Mouse (Mus musculus): ENCODE measurements at regions not wholly inside any gene's neighbourhood (a gene's known extent, or its start where the extent isn't known, plus 50 kb on each side); places are given as distances from the start of the nearest gene placed in this dataset.

- TF ChIP-seq POLR2A (IDR thresholded peaks at IDR 0.05; ENCODE audit: low read depth, low read length) (no peak), NELFE (IDR thresholded peaks at IDR 0.05; ENCODE audit: low read depth, low read length) (no peak), ZMIZ1 (IDR thresholded peaks at IDR 0.05; ENCODE audit: low read depth, low read length) (no peak), IRF4 (IDR thresholded peaks at IDR 0.05; ENCODE audit: low read depth, low read length) (no peak), ZKSCAN1 (IDR thresholded peaks at IDR 0.05; ENCODE audit: borderline replicate concordance, low read depth, low read length) (no peak), MAX (IDR thresholded peaks at IDR 0.05; ENCODE audit: low read length) (no peak), POLR2AphosphoS2 (IDR thresholded peaks at IDR 0.05; ENCODE audit: low read depth, low read length) (no peak), TCF12 (IDR thresholded peaks at IDR 0.05; ENCODE audit: low read depth, low read length) (no peak), UBTF (IDR thresholded peaks at IDR 0.05; ENCODE audit: low read depth, low read length) (no peak), ELF1 (IDR thresholded peaks at IDR 0.05; ENCODE audit: low read depth, low read length) (no peak), ETS1 (conservative IDR thresholded peaks at IDR 0.05; ENCODE audit: low read depth, low read length) (no peak), PAX5 (IDR thresholded peaks at IDR 0.05; ENCODE audit: low read length) (no peak)
- H3K36me3 ChIP-seq (replicated peaks in 1 of 2; ENCODE audit: control insufficient read depth in 1 of 2, insufficient read depth in 1 of 2, low read length in 1 of 2), result no peaks in the 10 kb centered on the region
- dilution Hi-C loops (cut with MboI; ENCODE audit: extremely low pct_ligation_motif_present, extremely low pct_unique_long_range_greater_than_20kb, low sequenced_read_pairs) (no loop called here), in situ Hi-C loops (cut with MboI; ENCODE audit: low pct_ligation_motif_present, low pct_unique_long_range_greater_than_20kb, low sequenced_read_pairs) (no loop called here)
- H3K4me1 ChIP-seq (ENCODE audit: control insufficient read depth in 1 of 2, insufficient read depth in 2 of 2), result no peaks in the 10 kb centered on the region
- H3K4me2 ChIP-seq (ENCODE audit: insufficient read depth, low read depth, poor library complexity, severe bottlenecking), result no peak overlapping the region
- no peak overlapping the region for H3K9ac ChIP-seq (ENCODE audit: insufficient read depth, low read depth)
- no peak overlapping the region for H3K27ac ChIP-seq (ENCODE audit: insufficient read depth, low read depth)
- no peaks in the 10 kb centered on the region for H3K79me2 ChIP-seq (replicated peaks; ENCODE audit: control insufficient read depth, extremely low read depth, insufficient read depth, poor library complexity, severe bottlenecking)
- no peak overlapping the region for H3K4me3 ChIP-seq (replicated peaks in 1 of 3; ENCODE audit: low read depth in 2 of 3, low read length in 2 of 3, poor library complexity in 1 of 3)
- H3K9me3 ChIP-seq (replicated peaks; ENCODE audit: low read length), result peaks cover 13% of the 10 kb centered on the region
- no peak for DNase-seq (ENCODE audit: extremely low read depth)
- no peaks in the 10 kb centered on the region for H3K27me3 ChIP-seq (replicated peaks)
These were observed 582.7 kb upstream of the Sema6d start for GRCm38 (mm10) chr2:123507095-123507494.

- dilution Hi-C loops (cut with MboI; ENCODE audit: extremely low pct_ligation_motif_present, extremely low pct_unique_long_range_greater_than_20kb, low sequenced_read_pairs) (no loop called here), in situ Hi-C loops (cut with MboI; ENCODE audit: low pct_ligation_motif_present, low pct_unique_long_range_greater_than_20kb, low sequenced_read_pairs) (no loop called here)
- Histone ChIP-seq H3K27me3 (replicated peaks) (no peaks in the 10 kb centered on the region), H3K27ac (ENCODE audit: insufficient read depth, low read depth) (no peak overlapping the region), H3K4me1 (ENCODE audit: control insufficient read depth in 1 of 2, insufficient read depth in 2 of 2) (no peaks in the 10 kb centered on the region), H3K36me3 (replicated peaks in 1 of 2; ENCODE audit: control insufficient read depth in 1 of 2, insufficient read depth in 1 of 2, low read length in 1 of 2) (no peaks in the 10 kb centered on the region), H3K79me2 (replicated peaks; ENCODE audit: control insufficient read depth, extremely low read depth, insufficient read depth, poor library complexity, severe bottlenecking) (no peaks in the 10 kb centered on the region), H3K4me3 (replicated peaks in 1 of 3; ENCODE audit: low read depth in 2 of 3, low read length in 2 of 3, poor library complexity in 1 of 3) (no peak overlapping the region), H3K4me2 (ENCODE audit: insufficient read depth, low read depth, poor library complexity, severe bottlenecking) (no peak overlapping the region), H3K9me3 (replicated peaks; ENCODE audit: low read length) (peaks cover 39% of the 10 kb centered on the region), H3K9ac (ENCODE audit: insufficient read depth, low read depth) (no peak overlapping the region)
- DNase-seq (ENCODE audit: extremely low read depth), result no peak
- no peak for TF ChIP-seq TBP (conservative IDR thresholded peaks at IDR 0.05; ENCODE audit: low read depth, low read length)
- no peak for TF ChIP-seq MXI1 (IDR thresholded peaks at IDR 0.05; ENCODE audit: low read depth, low read length)
- no peak for TF ChIP-seq IRF4 (IDR thresholded peaks at IDR 0.05; ENCODE audit: low read depth, low read length)
- no peak for TF ChIP-seq TCF12 (IDR thresholded peaks at IDR 0.05; ENCODE audit: low read depth, low read length)
- TF ChIP-seq JUND (conservative IDR thresholded peaks at IDR 0.05; ENCODE audit: low read depth, low read length), result no peak
- no peak for TF ChIP-seq ZNF384 (IDR thresholded peaks at IDR 0.05; ENCODE audit: low read depth, low read length)
- no peak for TF ChIP-seq MEF2A (IDR thresholded peaks at IDR 0.05; ENCODE audit: borderline replicate concordance, low read depth, low read length)
- no peak for TF ChIP-seq NELFE (IDR thresholded peaks at IDR 0.05; ENCODE audit: low read depth, low read length)
- TF ChIP-seq ELF1 (IDR thresholded peaks at IDR 0.05; ENCODE audit: low read depth, low read length), result no peak
- no peak for TF ChIP-seq GABPA (IDR thresholded peaks at IDR 0.05; ENCODE audit: insufficient replicate concordance, low read depth, low read length)
- TF ChIP-seq RAD21 (IDR thresholded peaks at IDR 0.05; ENCODE audit: low read depth, low read length), result no peak
These were observed 560.9 kb upstream of the Sema6d start for GRCm38 (mm10) chr2:123528915-123529314.
